Mouse (Mus musculus) effector memory CD4-positive, alpha-beta T cell, adult 7 months (primary cell): ENCODE measurements around the gene Atoh8. TPM values are rescaled to one million over a fixed set of nuclear protein-coding genes. Genes with fewer than 3 reads are reported as not detected.

Source experiments
- polyA plus RNA-seq: library from polyadenylated mRNA; unstranded; fragments of 100-300 nt; shearing (Covaris generic); gene quantifications from one replicate; pipeline ENCODE4 v1.2.1, GENCODE M21; 2017

The Atoh8 gene
- polyA plus RNA-seq, result not detected

GRCm38 (mm10) chr6:72235098-72235806 lies at the start of gene Atoh8:
Atoh8 (minus strand) TSS chr6:72235577.

Other genes starting within 250 kb of the Atoh8 start
- gene St3gal5, start 138.0 kb downstream of the Atoh8 start, polyA plus RNA-seq, result not detected
- gene Sftpb, start 69.0 kb upstream of the Atoh8 start, polyA plus RNA-seq, result not detected
- 34.3 TPM for gene Usp39, start 109.6 kb upstream of the Atoh8 start, polyA plus RNA-seq
- 29.5 TPM for gene 0610030E20Rik, start 111.7 kb upstream of the Atoh8 start, polyA plus RNA-seq
- 1.0 TPM for gene Tmem150a, start 119.9 kb upstream of the Atoh8 start, polyA plus RNA-seq
- gene Rnf181, start 131.4 kb upstream of the Atoh8 start, polyA plus RNA-seq, result 134 TPM
- gene Vamp5, start 144.9 kb upstream of the Atoh8 start, polyA plus RNA-seq, result 17.6 TPM
- 154 TPM for gene Vamp8, start 155.1 kb upstream of the Atoh8 start, polyA plus RNA-seq
- 7.5 TPM for gene Ggcx, start 178.7 kb upstream of the Atoh8 start, polyA plus RNA-seq
- 554 TPM for gene Mat2a, start 204.0 kb upstream of the Atoh8 start, polyA plus RNA-seq